Mouse (Mus musculus) heart, adult 9 months (tissue): Measurements from ENCODE around the gene Trim66.

ENCODE experiments used
- DNase-seq, 2 experiments: peaks; one replicate each; pipeline ENCODE4 v3.0.0; 2022; ENCODE audit warnings: low spot score in 2 of 2

Gene Trim66

GRCm38 (mm10) chr7:109522084-109522483, 14.2 kb upstream of the Trim66 start:
- DNase-seq = no peak

- DNase-seq = no peak
These were observed 12.0 kb upstream of the Trim66 start for GRCm38 (mm10) chr7:109519936-109520335.

- DNase-seq = peak; percentile 96 to 98
These were observed 11.1 kb upstream of the Trim66 start, which contains the start of gene Rpl27a for GRCm38 (mm10) chr7:109518838-109519696. Gene Rpl27a (plus strand): TSS chr7:109519147.

GRCm38 (mm10) chr7:109518036-109518681, 10.2 kb upstream of the Trim66 start:
- no peak for DNase-seq

- DNase-seq = no peak
These were observed 8.6 kb upstream of the Trim66 start for GRCm38 (mm10) chr7:109516500-109516899.

GRCm38 (mm10) chr7:109511838-109512237, 3.9 kb upstream of the Trim66 start:
- DNase-seq = no peak

GRCm38 (mm10) chr7:109510799-109511198, 2.9 kb upstream of the Trim66 start:
- no peak for DNase-seq

- no peak for DNase-seq
These were observed 362 bp downstream of the Trim66 start for GRCm38 (mm10) chr7:109507572-109507971.

- no peak for DNase-seq
These were observed 815 bp downstream of the Trim66 start for GRCm38 (mm10) chr7:109507119-109507518.

- no peak for DNase-seq
These were observed 10.4 kb downstream of the Trim66 start for GRCm38 (mm10) chr7:109497507-109497906.

- no peak for DNase-seq
These were observed 14.3 kb downstream of the Trim66 start for GRCm38 (mm10) chr7:109493319-109494316.

- DNase-seq = no peak
These were observed 15.2 kb downstream of the Trim66 start for GRCm38 (mm10) chr7:109492616-109493318.

- no peak for DNase-seq
These were observed 23.7 kb downstream of the Trim66 start for GRCm38 (mm10) chr7:109484221-109484620.

GRCm38 (mm10) chr7:109480765-109481197, 27.2 kb downstream of the Trim66 start:
- peak; percentile 29 to 33 for DNase-seq

GRCm38 (mm10) chr7:109477926-109478325, 30.0 kb downstream of the Trim66 start:
- DNase-seq = no peak

- no peak for DNase-seq
These were observed 37.2 kb downstream of the Trim66 start for GRCm38 (mm10) chr7:109470700-109471099.

- DNase-seq = peak; percentile 40 to 62
These were observed 39.7 kb downstream of the Trim66 start for GRCm38 (mm10) chr7:109468262-109468701.

GRCm38 (mm10) chr7:109467591-109467990, 40.3 kb downstream of the Trim66 start:
- DNase-seq = no peak

- no peak for DNase-seq
These were observed 47.2 kb downstream of the Trim66 start for GRCm38 (mm10) chr7:109460698-109461097.

GRCm38 (mm10) chr7:109456563-109456962, 51.4 kb downstream of the Trim66 start:
- no peak for DNase-seq

GRCm38 (mm10) chr7:109455748-109456147, 52.2 kb downstream of the Trim66 start:
- DNase-seq = no peak
